Mouse (Mus musculus) heart, embryonic 11.5 days (tissue): ENCODE measurements around the gene Dgkg. TPM values are rescaled to one million over a fixed set of nuclear protein-coding genes. Genes with fewer than 3 reads are reported as not detected.

ENCODE experiments used
- ATAC-seq: fragments of 200-750 bp; cut with Nextera tagmentation; replicated peaks from 2 replicates; pipeline ENCODE4 v1.8.0; 2017; ENCODE audit warnings: moderate library complexity; ENCODE audit not compliant: insufficient number of reproducible peaks, low FRiP score, low TSS enrichment
- H3K27ac ChIP-seq: fragments of 300-500 bp; sonication (generic); 2 replicates; pipeline ENCODE4 v1.5.1; 2014; ENCODE audit warnings: mild to moderate bottlenecking, low read depth, low read length
- H3K27me3 ChIP-seq: fragments of 300-500 bp; sonication (generic); 2 replicates; pipeline ENCODE4 v1.6.1; 2014; ENCODE audit warnings: mild to moderate bottlenecking, low read length, mixed read lengths; ENCODE audit not compliant: control insufficient read depth, insufficient read depth
- H3K36me3 ChIP-seq: fragments of 300-500 bp; sonication (generic); 2 replicates; pipeline ENCODE4 v1.6.1; 2014; ENCODE audit warnings: mild to moderate bottlenecking, low read length, moderate library complexity, mixed read lengths; ENCODE audit not compliant: control insufficient read depth, insufficient read depth
- H3K4me1 ChIP-seq: fragments of 300-500 bp; sonication (generic); 2 replicates; pipeline ENCODE4 v1.6.1; 2014; ENCODE audit warnings: low read length; ENCODE audit not compliant: control insufficient read depth, insufficient read depth
- H3K4me2 ChIP-seq: fragments of 300-500 bp; sonication (generic); 2 replicates; pipeline ENCODE4 v1.6.1; 2014; ENCODE audit warnings: mild to moderate bottlenecking, moderate library complexity
- H3K4me3 ChIP-seq: fragments of 300-500 bp; sonication (generic); 2 replicates; pipeline ENCODE4 v1.5.1; 2014; ENCODE audit warnings: low read depth, low read length
- H3K9ac ChIP-seq: fragments of 300-500 bp; sonication (generic); 2 replicates; pipeline ENCODE4 v1.6.1; 2014; ENCODE audit warnings: mild to moderate bottlenecking, low read depth, low read length, moderate library complexity
- H3K9me3 ChIP-seq: fragments of 300-500 bp; sonication (generic); replicated peaks from 2 replicates; pipeline ENCODE4 v1.6.1; 2016; ENCODE audit warnings: low read length; ENCODE audit not compliant: control insufficient read depth
- WGBS: fragments of 180-500 bp; shearing (Covaris S2); extraction: QIAGEN DNeasy Blood & Tissue Kit; methylation state at CpG from one replicate; pipeline ENCODE4 v1.1.7; 2014; ENCODE audit not compliant: insufficient replicate concordance; 5-methylcytosine and 5-hydroxymethylcytosine counted together
- polyA plus RNA-seq: library from polyadenylated mRNA; unstranded; fragments of >200 nt; fragmentation: Nextera tagmentation; extraction: Ambion mirVana; gene quantifications from 2 replicates; pipeline ENCODE4 v1.2.1, GENCODE M21; 2014

Gene Dgkg
- polyA plus RNA-seq, 1 experiment from 2014 or later, result 0.44 TPM

DNA sequence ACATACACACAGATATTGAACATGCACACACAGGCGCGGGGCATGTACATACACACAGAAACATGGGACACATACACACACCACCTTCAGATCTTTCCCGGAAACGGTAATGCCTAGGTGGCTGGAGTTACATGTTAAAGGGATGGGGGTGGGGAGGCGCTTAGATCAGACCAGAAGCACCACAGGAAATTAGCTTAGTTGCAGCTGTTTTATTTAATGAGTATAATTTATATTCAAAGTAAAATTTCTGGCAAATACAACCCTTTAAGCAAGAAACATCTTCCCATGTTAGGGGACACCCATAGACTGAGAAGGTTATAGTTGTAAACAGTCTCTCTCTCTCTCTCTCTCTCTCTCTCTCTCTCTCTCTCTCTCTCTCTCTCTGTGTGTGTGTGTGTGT, 1.8 kb downstream of the Dgkg start:
- peaks cover 30% of the 10 kb centered on the region for H3K27me3 ChIP-seq
- 51% methylated on average over 5 of the region's 5 CpGs for WGBS
- H3K4me3 ChIP-seq, result no peak overlapping the region

DNA sequence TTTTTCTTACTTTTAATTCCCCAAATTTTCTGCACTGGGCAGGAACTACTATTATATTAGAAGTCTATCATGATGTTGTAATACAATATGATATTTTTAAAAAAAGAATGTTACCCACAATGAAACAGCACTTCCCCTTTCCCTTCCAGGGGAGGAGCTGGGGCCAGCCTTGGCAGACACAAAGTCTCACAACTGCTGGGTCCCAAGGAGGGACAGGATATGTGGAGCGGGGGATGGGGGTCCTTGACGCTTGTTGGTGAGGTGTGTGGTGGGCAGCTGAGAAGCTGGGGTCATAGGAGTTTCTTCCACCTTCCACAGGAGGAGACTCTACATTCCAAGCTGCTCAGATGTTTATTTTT, 2.6 kb downstream of the Dgkg start:
- Histone ChIP-seq H3K36me3 (no peaks in the 10 kb centered on the region), H3K4me2 (no peak overlapping the region), H3K4me1 (peaks cover 8% of the 10 kb centered on the region; the same call in 1 of the 2 replicates), H3K9me3 (no peaks in the 10 kb centered on the region), H3K4me3 (no peak overlapping the region), H3K27ac (no peak overlapping the region), H3K27me3 (peaks cover 30% of the 10 kb centered on the region), H3K9ac (no peak overlapping the region)
- 31% methylated on average over 2 of the region's 2 CpGs for whole genome bisulfite sequencing
- ATAC-seq, result no peak

More for the DNA sequence above, 1.8 kb downstream of the Dgkg start:
- Histone ChIP-seq H3K27ac (no peak overlapping the region), H3K36me3 (no peaks in the 10 kb centered on the region), H3K4me2 (no peak overlapping the region; the same call in 1 of the 2 replicates), H3K4me1 (peaks cover 8% of the 10 kb centered on the region; the same call in 1 of the 2 replicates), H3K9me3 (no peaks in the 10 kb centered on the region), H3K9ac (no peak overlapping the region)
- ATAC-seq, result no peak

DNA sequence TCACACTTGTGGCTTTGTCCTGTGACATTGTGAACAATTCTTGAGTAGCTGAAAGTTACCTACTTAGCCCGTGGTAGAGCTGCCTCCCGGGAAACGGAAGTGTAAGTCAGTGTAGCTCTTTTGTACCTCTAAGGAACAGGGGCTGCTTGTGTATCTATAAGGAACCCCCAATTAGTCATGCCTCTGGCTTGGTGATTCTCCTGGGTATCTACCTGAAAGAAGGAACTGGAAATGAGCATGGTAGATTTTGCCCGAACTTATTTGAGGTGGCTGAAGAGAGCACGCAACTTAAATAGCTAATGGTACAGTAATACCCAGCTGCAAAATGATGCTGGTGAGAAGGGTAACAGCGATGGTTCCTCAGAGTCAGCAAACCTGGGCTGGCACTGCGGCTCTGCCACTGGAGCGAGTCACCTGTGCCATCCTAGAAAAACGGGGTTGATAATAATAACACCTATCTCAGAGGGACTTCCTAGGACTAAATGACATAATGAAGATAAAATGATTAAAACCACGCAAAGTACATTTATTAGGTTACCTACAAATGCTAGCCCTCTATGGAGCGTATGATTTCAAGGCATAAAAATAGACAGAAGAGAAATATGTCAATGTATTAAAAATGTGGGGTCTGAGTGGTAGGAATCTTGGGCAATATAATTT, 3.1 kb downstream of the Dgkg start:
- Histone ChIP-seq H3K36me3 (no peaks in the 10 kb centered on the region), H3K27ac (no peak overlapping the region), H3K4me2 (no peak overlapping the region), H3K27me3 (peaks cover 30% of the 10 kb centered on the region), H3K4me3 (no peak overlapping the region), H3K4me1 (peaks cover 8% of the 10 kb centered on the region; the same call in 1 of the 2 replicates), H3K9me3 (no peaks in the 10 kb centered on the region), H3K9ac (no peak overlapping the region)
- no peak for ATAC-seq
- WGBS, result 85% methylated on average over 11 of the region's 11 CpGs

DNA sequence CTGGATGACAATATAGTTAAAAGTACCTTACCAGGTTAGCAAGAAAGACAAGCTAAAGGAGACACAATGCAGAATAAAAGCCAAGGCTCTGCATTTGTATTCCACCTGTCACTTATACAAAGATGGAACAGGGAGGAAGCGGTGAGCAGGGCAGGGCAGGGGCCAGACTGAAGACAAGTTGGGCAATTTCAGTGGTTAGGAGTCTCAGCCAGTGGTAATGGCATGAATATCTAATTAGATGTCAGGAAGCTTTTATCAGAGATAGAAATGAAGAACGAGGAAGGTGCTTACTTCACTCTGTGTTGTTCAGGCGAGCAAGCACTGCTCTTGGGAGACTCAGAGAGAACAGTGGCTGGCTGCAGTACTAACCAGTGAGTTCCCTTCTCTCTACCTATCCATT, 5.8 kb downstream of the Dgkg start:
- Histone ChIP-seq H3K4me3 (no peak overlapping the region), H3K36me3 (no peaks in the 10 kb centered on the region), H3K27ac (no peak overlapping the region), H3K9ac (no peak overlapping the region), H3K9me3 (no peaks in the 10 kb centered on the region), H3K4me1 (peaks cover 3% of the 10 kb centered on the region; the same call in 1 of the 2 replicates), H3K4me2 (no peak overlapping the region), H3K27me3 (peaks cover 7% of the 10 kb centered on the region)
- no peak for ATAC-seq
- WGBS, result 70% methylated on average over 3 of the region's 3 CpGs

DNA sequence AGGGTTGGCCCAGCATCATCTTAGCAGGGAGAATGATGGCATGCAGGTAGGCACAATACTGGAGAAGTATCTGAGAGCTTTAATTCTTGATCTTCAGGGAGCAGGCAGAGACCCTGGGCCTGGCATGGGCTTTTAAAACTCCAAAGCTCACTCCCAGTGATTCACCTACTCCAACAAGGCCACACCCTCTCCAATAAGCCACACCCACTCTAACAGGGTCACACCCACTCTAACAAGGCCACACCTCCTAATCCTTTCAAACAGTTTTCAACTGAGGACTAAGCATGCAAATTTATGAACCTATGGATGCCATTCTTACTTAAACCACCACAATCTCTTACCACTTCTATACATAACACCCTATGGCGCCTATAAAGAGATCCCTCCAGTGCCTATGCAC, 11.8 kb downstream of the Dgkg start:
- Histone ChIP-seq H3K27ac (no peak overlapping the region), H3K36me3 (no peaks in the 10 kb centered on the region), H3K4me2 (no peak overlapping the region), H3K9ac (no peak overlapping the region), H3K4me3 (no peak overlapping the region), H3K4me1 (no peaks in the 10 kb centered on the region), H3K9me3 (no peaks in the 10 kb centered on the region), H3K27me3 (no peaks in the 10 kb centered on the region)
- WGBS, result 72% methylated on average over 1 of the region's 1 CpGs
- ATAC-seq, result no peak

DNA sequence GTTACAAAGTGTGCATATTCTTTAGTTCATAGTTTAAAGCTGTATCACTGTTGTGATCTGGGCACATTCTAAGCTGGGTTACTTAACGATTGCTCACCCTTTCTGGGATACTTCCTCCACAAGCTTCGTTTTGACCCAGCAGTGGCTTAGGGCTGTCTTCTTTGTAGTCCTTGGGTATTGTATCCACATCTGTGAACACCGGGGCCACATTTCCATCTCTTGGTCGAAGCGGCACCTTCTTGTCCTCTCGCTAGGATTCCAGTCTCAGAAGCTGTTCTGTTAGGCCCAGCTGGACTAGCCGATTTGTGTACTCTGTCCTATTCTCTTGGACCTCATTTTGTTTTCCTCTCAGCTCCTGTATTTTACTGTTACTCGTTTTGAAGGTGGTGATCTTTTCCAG, 13.6 kb downstream of the Dgkg start:
- no peak overlapping the region for H3K4me3 ChIP-seq
- no peaks in the 10 kb centered on the region for H3K9me3 ChIP-seq
- H3K27ac ChIP-seq, result no peak overlapping the region
- no peaks in the 10 kb centered on the region for H3K4me1 ChIP-seq
- H3K27me3 ChIP-seq, result no peaks in the 10 kb centered on the region
- ATAC-seq, result no peak
- H3K9ac ChIP-seq, result no peak overlapping the region
- 77% methylated on average over 8 of the region's 8 CpGs for WGBS
- H3K4me2 ChIP-seq, result no peak overlapping the region
- no peaks in the 10 kb centered on the region for H3K36me3 ChIP-seq

DNA sequence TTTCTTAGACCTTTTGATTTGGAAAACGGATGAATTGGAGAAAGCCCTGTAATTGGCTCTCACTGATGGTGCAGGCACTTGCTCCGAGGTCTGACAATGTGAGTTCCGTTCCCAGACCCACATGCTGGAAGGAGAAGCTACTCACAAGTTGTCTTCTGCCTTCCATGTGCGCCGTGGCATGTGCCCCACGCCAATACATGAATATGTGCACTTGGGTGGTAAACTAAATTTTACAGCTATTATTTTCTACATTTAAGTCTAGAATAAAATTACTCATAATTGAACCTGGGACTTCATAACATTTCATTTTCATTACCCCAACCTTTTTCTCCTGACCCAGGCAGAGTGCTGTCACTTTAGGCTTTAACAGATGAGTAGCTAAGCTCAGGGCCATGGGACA, 14.1 kb downstream of the Dgkg start:
- Histone ChIP-seq H3K9me3 (no peaks in the 10 kb centered on the region), H3K4me1 (no peaks in the 10 kb centered on the region), H3K27ac (no peak overlapping the region), H3K9ac (no peak overlapping the region), H3K36me3 (no peaks in the 10 kb centered on the region), H3K4me2 (no peak overlapping the region), H3K27me3 (no peaks in the 10 kb centered on the region), H3K4me3 (no peak overlapping the region)
- no peak for ATAC-seq
- WGBS, result 76% methylated on average over 6 of the region's 6 CpGs

DNA sequence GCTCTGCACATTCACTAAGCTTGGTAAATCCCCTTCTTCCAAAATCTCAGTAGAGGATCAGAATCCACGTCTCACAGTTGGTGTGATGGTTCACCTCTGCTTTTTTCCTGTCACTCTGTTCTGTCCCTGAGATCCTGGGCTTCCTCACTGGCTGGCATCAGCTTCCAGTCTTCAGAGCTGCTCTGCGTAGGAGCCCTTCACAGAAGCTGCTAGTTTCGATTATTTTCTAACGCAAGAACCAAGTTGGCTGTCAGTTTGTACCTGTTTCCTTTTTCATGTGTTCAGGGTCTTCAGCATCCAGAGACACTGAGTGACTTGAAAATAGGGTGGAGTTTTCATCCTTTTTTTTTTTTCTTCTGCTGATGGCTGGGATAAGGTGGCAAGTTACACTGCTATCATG, 15.0 kb downstream of the Dgkg start:
- no peak for ATAC-seq
- no peaks in the 10 kb centered on the region for H3K9me3 ChIP-seq
- no peak overlapping the region for H3K4me3 ChIP-seq
- H3K9ac ChIP-seq, result no peak overlapping the region
- H3K4me2 ChIP-seq, result no peak overlapping the region
- 70% methylated on average over 4 of the region's 4 CpGs for WGBS
- no peaks in the 10 kb centered on the region for H3K36me3 ChIP-seq
- no peaks in the 10 kb centered on the region for H3K27me3 ChIP-seq
- no peak overlapping the region for H3K27ac ChIP-seq
- no peaks in the 10 kb centered on the region for H3K4me1 ChIP-seq

DNA sequence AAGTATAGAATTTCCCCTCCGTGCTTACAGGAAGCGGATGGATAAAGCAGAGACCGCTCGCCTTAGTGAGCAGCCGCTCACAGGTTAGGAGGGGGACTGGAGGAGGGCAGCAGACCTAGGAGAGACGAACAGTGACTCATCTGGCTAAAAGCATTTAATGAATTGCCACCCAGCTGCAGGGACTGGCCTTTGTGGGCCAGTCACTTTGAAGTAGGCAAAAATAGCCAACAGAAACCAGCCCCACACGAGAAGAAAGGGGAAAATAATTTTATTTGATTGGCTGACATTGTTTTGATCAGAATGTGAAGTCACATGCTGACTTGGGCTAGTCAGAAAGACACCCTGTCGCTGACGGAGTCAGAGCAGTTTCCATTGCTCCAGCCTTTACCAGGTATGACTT, 15.4 kb downstream of the Dgkg start:
- Histone ChIP-seq H3K27me3 (no peaks in the 10 kb centered on the region), H3K9me3 (no peaks in the 10 kb centered on the region), H3K9ac (no peak overlapping the region), H3K4me3 (no peak overlapping the region), H3K36me3 (no peaks in the 10 kb centered on the region), H3K27ac (no peak overlapping the region), H3K4me1 (no peaks in the 10 kb centered on the region), H3K4me2 (no peak overlapping the region)
- WGBS, result 31% methylated on average over 9 of the region's 9 CpGs
- no peak for ATAC-seq
